Mouse (Mus musculus): ENCODE results near the gene Grtp1.

Gene Grtp1

GRCm38 (mm10) chr8:13174811-13175210, 25.6 kb downstream of the Grtp1 start:
- DNase-seq (ENCODE audit: low read depth, low spot score): no peak

- DNase-seq (ENCODE audit: low read depth, low spot score): no peak
These were observed 26.1 kb downstream of the Grtp1 start for GRCm38 (mm10) chr8:13174305-13174704.

- DNase-seq (ENCODE audit: low read depth, low spot score): no peak
These were observed 29.9 kb downstream of the Grtp1 start for GRCm38 (mm10) chr8:13170510-13170909.

- no peak for DNase-seq (ENCODE audit: low read depth, low spot score)
These were observed 36.1 kb downstream of the Grtp1 start for GRCm38 (mm10) chr8:13164361-13164760.

- DNase-seq (ENCODE audit: low read depth, low spot score): no peak
These were observed 36.9 kb downstream of the Grtp1 start for GRCm38 (mm10) chr8:13163563-13163962.

GRCm38 (mm10) chr8:13162098-13162497, 38.3 kb downstream of the Grtp1 start:
- no peak for DNase-seq (ENCODE audit: low read depth, low spot score)

- no peak for DNase-seq (ENCODE audit: low read depth, low spot score)
These were observed 39.7 kb downstream of the Grtp1 start for GRCm38 (mm10) chr8:13160691-13161090.

GRCm38 (mm10) chr8:13159377-13159881, 41.0 kb downstream of the Grtp1 start:
- no peak for DNase-seq (ENCODE audit: low read depth, low spot score)

- peak; percentile 100 for DNase-seq (ENCODE audit: low read depth, low spot score)
These were observed 41.6 kb downstream of the Grtp1 start, which contains the start of gene Lamp1 for GRCm38 (mm10) chr8:13158718-13159376. TSS of gene Lamp1 (plus strand) at chr8:13159161.

- DNase-seq (ENCODE audit: low read depth, low spot score): no peak
These were observed 43.9 kb downstream of the Grtp1 start for GRCm38 (mm10) chr8:13156327-13157097.

GRCm38 (mm10) chr8:13155358-13155757, 45.1 kb downstream of the Grtp1 start:
- DNase-seq (ENCODE audit: low read depth, low spot score): no peak

- DNase-seq (ENCODE audit: low read depth, low spot score): no peak
These were observed 46.3 kb downstream of the Grtp1 start for GRCm38 (mm10) chr8:13154099-13154498.

- DNase-seq (ENCODE audit: low read depth, low spot score): no peak
These were observed 49.5 kb downstream of the Grtp1 start for GRCm38 (mm10) chr8:13150929-13151328.

- DNase-seq (ENCODE audit: low read depth, low spot score): no peak
These were observed 50.6 kb downstream of the Grtp1 start for GRCm38 (mm10) chr8:13149866-13150265.

GRCm38 (mm10) chr8:13149287-13149686, 51.1 kb downstream of the Grtp1 start:
- no peak for DNase-seq (ENCODE audit: low read depth, low spot score)

- no peak for DNase-seq (ENCODE audit: low read depth, low spot score)
These were observed 51.9 kb downstream of the Grtp1 start for GRCm38 (mm10) chr8:13148476-13148875.

GRCm38 (mm10) chr8:13141681-13142080, 58.7 kb downstream of the Grtp1 start:
- no peak for DNase-seq (ENCODE audit: low read depth, low spot score)

GRCm38 (mm10) chr8:13139641-13140182, 60.7 kb downstream of the Grtp1 start:
- DNase-seq (ENCODE audit: low read depth, low spot score): no peak

GRCm38 (mm10) chr8:13132220-13132619, 68.2 kb downstream of the Grtp1 start:
- DNase-seq (ENCODE audit: low read depth, low spot score): peak; percentile 24

GRCm38 (mm10) chr8:13124897-13125296, 75.5 kb downstream of the Grtp1 start:
- DNase-seq (ENCODE audit: low read depth, low spot score): no peak

GRCm38 (mm10) chr8:13122887-13123421, 77.5 kb downstream of the Grtp1 start:
- DNase-seq (ENCODE audit: low read depth, low spot score): no peak

Measured in embryo, embryonic 11.5 days (tissue).